ENCODE assay signal across 24 mouse cellular contexts in genomic region chr15:99805673-99806072, GRCm38 (mm10). TPM values are rescaled to one million over a fixed set of nuclear protein-coding genes. Genes with fewer than 3 reads are reported as not detected.
DNase-seq lines count a peak whose midpoint lies in the region; ATAC-seq and TF ChIP-seq lines count a peak whose summit lies in the region.
"Had no signal": no experiment of that assay in that cellular context is flagged by ENCODE, and none has a peak within 500 bp of the region (broad histone marks: within the 10 kb centered on the region; RNA-seq: fewer than 3 reads in every experiment).

No protein-coding gene starts in this region.

- no peak overlapping the region for H3K4me3 ChIP-seq in hindbrain, embryonic 10.5 days
- no peak overlapping the region for H3K4me3 ChIP-seq in hindbrain, postnatal 0 days (ENCODE audit: low read length)
- no peak overlapping the region for H3K4me3 ChIP-seq in CH12.LX (replicated peaks in 1 of 3; ENCODE audit: low read depth in 2 of 3, low read length in 2 of 3, poor library complexity in 1 of 3)
- no peak overlapping the region for H3K4me3 ChIP-seq in lung, postnatal 0 days (ENCODE audit: low read depth, low read length)
- H3K4me3 ChIP-seq: embryonic facial prominence, embryonic 10.5 days; embryonic facial prominence, embryonic 13.5 days; erythroblast, embryonic 14.5 days; heart, adult 2 months; heart, embryonic 10.5 days; heart, embryonic 13.5 days; hindbrain, embryonic 13.5 days had no signal

- TF ChIP-seq EP300 in CH12.LX (IDR thresholded peaks at IDR 0.05; ENCODE audit: low read length): peak; percentile 64
- no peak for TF ChIP-seq EP300 in lung, postnatal 0 days (IDR thresholded peaks at IDR 0.05)

- TF ChIP-seq POLR2A in CH12.LX (IDR thresholded peaks at IDR 0.05; ENCODE audit: low read depth, low read length): no peak

- 0 out of 2 replicates have a peak overlapping the region, but pooled peaks have one; percentile 45 for H3K27ac ChIP-seq in hindbrain, embryonic 10.5 days
- no peak overlapping the region for H3K27ac ChIP-seq in hindbrain, postnatal 0 days
- no peak overlapping the region for H3K27ac ChIP-seq in CH12.LX (ENCODE audit: insufficient read depth, low read depth)
- no peak overlapping the region for H3K27ac ChIP-seq in lung, postnatal 0 days (ENCODE audit: low read length)
- H3K27ac ChIP-seq: embryonic facial prominence, embryonic 13.5 days; heart, adult 2 months; heart, embryonic 10.5 days; heart, embryonic 13.5 days had no signal

- DNase-seq in hindbrain, embryonic 10.5 days (ENCODE audit: low spot score): no peak
- no peak for DNase-seq in hindbrain, postnatal 0 days (ENCODE audit: low spot score)
- peak; percentile 69 for DNase-seq in CH12.LX (ENCODE audit: extremely low read depth)
- peak; percentile 39 for DNase-seq in splenic B cell, adult 2 months (ENCODE audit: low read depth, low spot score)
- DNase-seq in lung, postnatal 0 days (ENCODE audit: low spot score): no peak
- DNase-seq in lung, postnatal 25 days (ENCODE audit: low spot score): no peak
- DNase-seq: adrenal gland, postnatal 10 days; cerebellum, adult 11 months; cerebellum, adult 9-11 months; gastrocnemius, postnatal 10 days; gastrocnemius, postnatal 36 days; heart, adult 2 months; heart, postnatal 14 days; kidney, adult 18-20 months had no signal

- no peaks in the 10 kb centered on the region; the same call in 1 of the 2 replicates for H3K79me2 ChIP-seq in CH12.LX (replicated peaks; ENCODE audit: control insufficient read depth, extremely low read depth, insufficient read depth, poor library complexity, severe bottlenecking)

- dilution Hi-C loops in CH12.LX (cut with MboI; ENCODE audit: extremely low pct_ligation_motif_present, extremely low pct_unique_long_range_greater_than_20kb, low sequenced_read_pairs): no loop called here

- H3K27me3 ChIP-seq in hindbrain, embryonic 10.5 days (ENCODE audit: insufficient read depth, poor library complexity, severe bottlenecking): no peaks in the 10 kb centered on the region
- H3K27me3 ChIP-seq in hindbrain, postnatal 0 days (ENCODE audit: insufficient read depth, low read length): no peaks in the 10 kb centered on the region
- no peaks in the 10 kb centered on the region for H3K27me3 ChIP-seq in CH12.LX (replicated peaks)
- peaks cover 2% of the 10 kb centered on the region; the same call in 1 of the 2 replicates for H3K27me3 ChIP-seq in splenic B cell, adult 2 months (ENCODE audit: control insufficient read depth, insufficient read depth, low read length, poor library complexity, severe bottlenecking)
- no peaks in the 10 kb centered on the region for H3K27me3 ChIP-seq in lung, postnatal 0 days (replicated peaks; ENCODE audit: insufficient read depth, low read length)
- H3K27me3 ChIP-seq: embryonic facial prominence, embryonic 13.5 days; heart, embryonic 13.5 days; hindbrain, embryonic 13.5 days had no signal

- H3K4me1 ChIP-seq in hindbrain, embryonic 10.5 days (replicated peaks): peaks cover 46% of the 10 kb centered on the region
- H3K4me1 ChIP-seq in hindbrain, postnatal 0 days (ENCODE audit: insufficient read depth, low read length): 0 out of 2 replicates have a peak, but pooled peaks cover 6% of the 10 kb centered on the region
- peaks cover 4 to 25% of the 10 kb centered on the region in 2 experiments; a peak in 3 of 4 replicates for H3K4me1 ChIP-seq in CH12.LX (ENCODE audit: control insufficient read depth in 1 of 2, insufficient read depth in 2 of 2)
- H3K4me1 ChIP-seq in lung, postnatal 0 days (ENCODE audit: insufficient read depth, low read depth, low read length): peaks cover 4% of the 10 kb centered on the region; the same call in 1 of the 2 replicates

- no peaks in the 10 kb centered on the region for H3K9me3 ChIP-seq in hindbrain, embryonic 10.5 days
- H3K9me3 ChIP-seq in hindbrain, postnatal 0 days (ENCODE audit: low read length): no peaks in the 10 kb centered on the region
- H3K9me3 ChIP-seq in CH12.LX (replicated peaks; ENCODE audit: low read length): no peaks in the 10 kb centered on the region
- no peaks in the 10 kb centered on the region for H3K9me3 ChIP-seq in lung, postnatal 0 days (ENCODE audit: low read length)
- H3K9me3 ChIP-seq: embryonic facial prominence, embryonic 10.5 days; embryonic facial prominence, embryonic 13.5 days; heart, embryonic 10.5 days; heart, embryonic 13.5 days; hindbrain, embryonic 13.5 days had no signal

- 93% methylated on average over 4 of the region's 4 CpGs for WGBS in hindbrain, embryonic 10.5 days
- 93% methylated on average over 4 of the region's 4 CpGs for WGBS in hindbrain, postnatal 0 days
- WGBS in lung, postnatal 0 days: 97% methylated on average over 4 of the region's 4 CpGs

- no peak for TF ChIP-seq CTCF in hindbrain, postnatal 0 days (IDR thresholded peaks at IDR 0.05; ENCODE audit: low read depth)
- no peak for TF ChIP-seq CTCF in CH12.LX (conservative IDR thresholded peaks at IDR 0.05 in 1 of 2, IDR thresholded peaks at IDR 0.05 in 1 of 2; ENCODE audit: low read depth in 2 of 2, low read length in 2 of 2)
- no peak for TF ChIP-seq CTCF in lung, postnatal 0 days (IDR thresholded peaks at IDR 0.05)

- TF ChIP-seq RAD21 in CH12.LX (IDR thresholded peaks at IDR 0.05; ENCODE audit: low read depth, low read length): no peak

- H3K4me2 ChIP-seq in hindbrain, postnatal 0 days (ENCODE audit: low read depth, low read length): no peak overlapping the region
- H3K4me2 ChIP-seq in CH12.LX (ENCODE audit: insufficient read depth, low read depth, poor library complexity, severe bottlenecking): no peak overlapping the region
- H3K4me2 ChIP-seq in lung, postnatal 0 days (replicated peaks; ENCODE audit: low read depth, low read length): no peak overlapping the region
- H3K4me2 ChIP-seq: embryonic facial prominence, embryonic 13.5 days; heart, embryonic 13.5 days; hindbrain, embryonic 13.5 days had no signal

- H3K9ac ChIP-seq in hindbrain, postnatal 0 days (replicated peaks; ENCODE audit: low read length): no peak overlapping the region
- no peak overlapping the region for H3K9ac ChIP-seq in CH12.LX (ENCODE audit: insufficient read depth, low read depth)
- no peak overlapping the region for H3K9ac ChIP-seq in lung, postnatal 0 days (replicated peaks; ENCODE audit: low read depth)
- H3K9ac ChIP-seq: embryonic facial prominence, embryonic 13.5 days; heart, embryonic 13.5 days; hindbrain, embryonic 13.5 days had no signal

- in situ Hi-C loops in CH12.LX (cut with MboI; ENCODE audit: low pct_ligation_motif_present, low pct_unique_long_range_greater_than_20kb, low sequenced_read_pairs): no loop called here

- no peak for ATAC-seq in hindbrain, postnatal 0 days
- no peak for ATAC-seq in lung, postnatal 0 days
- ATAC-seq: forebrain, embryonic 16.5 days; hindbrain, embryonic 16.5 days; inflammation-experienced regulatory T-cells, adult 6 months; intestine, embryonic 16.5 days had no signal

- peaks cover 16% of the 10 kb centered on the region for H3K36me3 ChIP-seq in hindbrain, embryonic 10.5 days
- H3K36me3 ChIP-seq in hindbrain, postnatal 0 days (ENCODE audit: insufficient read depth, low read length): no peaks in the 10 kb centered on the region; the same call in 1 of the 2 replicates
- peaks cover 18 to 52% of the 10 kb centered on the region in 2 experiments for H3K36me3 ChIP-seq in CH12.LX (replicated peaks in 1 of 2; ENCODE audit: control insufficient read depth in 1 of 2, insufficient read depth in 1 of 2, low read length in 1 of 2)
- H3K36me3 ChIP-seq in splenic B cell, adult 2 months (ENCODE audit: control insufficient read depth, insufficient read depth, low read length, poor library complexity, severe bottlenecking): no peaks in the 10 kb centered on the region
- H3K36me3 ChIP-seq in lung, postnatal 0 days (ENCODE audit: insufficient read depth, low read length): no peaks in the 10 kb centered on the region; the same call in 1 of the 2 replicates

TF ChIP-seq in CH12.LX, 34 proteins besides CTCF, POLR2A, EP300 and RAD21:
- TF ChIP-seq GABPA (IDR thresholded peaks at IDR 0.05; ENCODE audit: insufficient replicate concordance, low read depth, low read length): no peak
- 0 out of 2 replicates have a peak, but pooled peaks have one; percentile 28 for TF ChIP-seq MYC (IDR thresholded peaks at IDR 0.05; ENCODE audit: low read depth, low read length)
- no peak for TF ChIP-seq ZNF384 (IDR thresholded peaks at IDR 0.05; ENCODE audit: low read depth, low read length)
- TF ChIP-seq BHLHE40 (IDR thresholded peaks at IDR 0.05; ENCODE audit: low read depth, low read length): 0 out of 2 replicates have a peak, but pooled peaks have one; percentile 10

RNA-seq across cellular contexts. Expression of gene Cers5, which starts 33.0 kb away (rescaled TPM):
- polyA plus RNA-seq in hindbrain, embryonic 10.5 days (2016; fragmentation: Nextera tagmentation; extraction: Ambion mirVana): 59.1 and 61.3 TPM in 2 replicates
- total RNA-seq in hindbrain, postnatal 0 days (2014; rRNA removed): 92.8 and 105 TPM in 2 replicates
- polyA plus RNA-seq in hindbrain, postnatal 0 days (2015; fragmentation: Nextera tagmentation; extraction: Ambion mirVana): 73.0 and 73.9 TPM in 2 replicates
- total RNA-seq in CH12.LX (2012; rRNA removed): 45.0 and 48.9 TPM in 2 replicates
- total RNA-seq in CH12.LX (2014; rRNA removed): 140 and 149 TPM in 2 replicates
- polyA plus RNA-seq in CH12.LX (2012; ENCODE audit: insufficient read length, low read depth): 83.7 and 94.3 TPM in 2 replicates
- 67.1 and 71.5 TPM in 2 replicates for polyA plus RNA-seq in lung, postnatal 0 days (2015; fragmentation: Nextera tagmentation; extraction: Ambion mirVana)

Comparison
In these comparisons a context has a peak if more than half of its experiments do, and no peak if none do; other contexts are left out.
1. DNase-seq: peak in CH12.LX (single experiment) and splenic B cell, adult 2 months (single experiment); none in hindbrain, embryonic 10.5 days (single experiment), hindbrain, postnatal 0 days (single experiment), lung, postnatal 0 days (single experiment) and lung, postnatal 25 days (single experiment).